Mouse (Mus musculus): ENCODE data around the gene Lysmd4. TPM values are rescaled to one million over a fixed set of nuclear protein-coding genes. Genes with fewer than 3 reads are reported as not detected.

Gene Lysmd4
- total and polyA plus RNA-seq, 3 experiments: 5.2 to 7.9 TPM; not detected in 1

GRCm38 (mm10) chr7:67353667-67354066, 131.3 kb downstream of the Lysmd4 start:
- peak; percentile 43 for DNase-seq (ENCODE audit: low read depth, low spot score)
- Histone ChIP-seq H3K27me3 (ENCODE audit: control insufficient read depth in 1 of 2, insufficient read depth in 2 of 2, low read length in 2 of 2) (no peaks in the 10 kb centered on the region), H3K36me3 (ENCODE audit: control insufficient read depth in 1 of 2, insufficient read depth in 2 of 2, low read length in 2 of 2) (0 out of 4 replicates have a peak, but pooled peaks cover 0 to 3% of the 10 kb centered on the region in 2 experiments), H3K79me2 (ENCODE audit: control insufficient read depth, insufficient read depth, low read length, poor library complexity) (peaks cover 12% of the 10 kb centered on the region), H3K9me3 (replicated peaks; ENCODE audit: insufficient read depth, low read length) (no peaks in the 10 kb centered on the region), H3K27ac (ENCODE audit: control insufficient read depth, low read depth, low read length) (no peak overlapping the region), H3K4me3 (ENCODE audit: control insufficient read depth in 1 of 2, insufficient read depth in 1 of 2, low read depth in 2 of 2, low read length in 2 of 2) (no peak overlapping the region), H3K4me1 (ENCODE audit: control insufficient read depth in 1 of 2, insufficient read depth in 2 of 2, low read length in 2 of 2) (no peaks in the 10 kb centered on the region; a peak in 1 of 4 replicates), H3K9ac (ENCODE audit: control insufficient read depth, low read depth, low read length, poor library complexity, severe bottlenecking) (no peak overlapping the region)
- no peak for TF ChIP-seq GATA1 (IDR thresholded peaks at IDR 0.05; ENCODE audit: low read depth, low read length)
- TF ChIP-seq ZC3H11A (IDR thresholded peaks at IDR 0.05; ENCODE audit: low read depth, low read length): peak; percentile 18; the same call in 1 of the 2 replicates
- TF ChIP-seq UBTF (IDR thresholded peaks at IDR 0.05; ENCODE audit: borderline replicate concordance, insufficient read depth, low read depth, low read length): no peak
- no peak for TF ChIP-seq HCFC1 (IDR thresholded peaks at IDR 0.05; ENCODE audit: low read depth, low read length)
- no peak for TF ChIP-seq KAT2A (conservative IDR thresholded peaks at IDR 0.05; ENCODE audit: low read depth, low read length)
- no peak for TF ChIP-seq MEF2A (IDR thresholded peaks at IDR 0.05; ENCODE audit: extremely low read depth, insufficient replicate concordance, low read depth, low read length, poor library complexity, severe bottlenecking)
- TF ChIP-seq RAD21 (IDR thresholded peaks at IDR 0.05; ENCODE audit: low read depth, low read length): peak; percentile 36
- peak; percentile 59 for TF ChIP-seq SMC3 (IDR thresholded peaks at IDR 0.05; ENCODE audit: low read depth, low read length)
- TF ChIP-seq NRF1 (IDR thresholded peaks at IDR 0.05; ENCODE audit: insufficient read depth, low read depth, low read length, poor library complexity, severe bottlenecking): no peak
- no peak for TF ChIP-seq NELFE (IDR thresholded peaks at IDR 0.05; ENCODE audit: low read depth, low read length)
- no peak for TF ChIP-seq MAX (IDR thresholded peaks at IDR 0.05; ENCODE audit: low read length)
- peak; percentile 36 to 58 (median 39) for TF ChIP-seq CTCF (IDR thresholded peaks at IDR 0.05 in 2 of 3, conservative IDR thresholded peaks at IDR 0.05 in 1 of 3; ENCODE audit: control insufficient read depth in 1 of 3, insufficient read depth in 1 of 3, low read depth in 2 of 3, low read length in 3 of 3, poor library complexity in 1 of 3, severe bottlenecking in 1 of 3)
- no peak for TF ChIP-seq CHD2 (IDR thresholded peaks at IDR 0.05; ENCODE audit: low read length)
- no peak for TF ChIP-seq SIN3A (IDR thresholded peaks at IDR 0.05; ENCODE audit: low read length)
- TF ChIP-seq MYC (IDR thresholded peaks at IDR 0.05; ENCODE audit: low read depth, low read length): no peak
- TF ChIP-seq BHLHE40 (IDR thresholded peaks at IDR 0.05; ENCODE audit: borderline replicate concordance, low read depth, low read length): no peak
- TF ChIP-seq POLR2AphosphoS5 (IDR thresholded peaks at IDR 0.05; ENCODE audit: borderline replicate concordance, low read depth, low read length): no peak
- no peak for TF ChIP-seq MXI1 (IDR thresholded peaks at IDR 0.05; ENCODE audit: low read depth, low read length)

GRCm38 (mm10) chr7:67355870-67356269, 133.5 kb downstream of the Lysmd4 start:
- no peak for DNase-seq (ENCODE audit: low read depth, low spot score)
- Histone ChIP-seq H3K27ac (ENCODE audit: control insufficient read depth, low read depth, low read length) (no peak overlapping the region), H3K9ac (ENCODE audit: control insufficient read depth, low read depth, low read length, poor library complexity, severe bottlenecking) (no peak overlapping the region), H3K9me3 (replicated peaks; ENCODE audit: insufficient read depth, low read length) (no peaks in the 10 kb centered on the region), H3K27me3 (ENCODE audit: control insufficient read depth in 1 of 2, insufficient read depth in 2 of 2, low read length in 2 of 2) (no peaks in the 10 kb centered on the region), H3K79me2 (ENCODE audit: control insufficient read depth, insufficient read depth, low read length, poor library complexity) (peaks cover 15% of the 10 kb centered on the region), H3K36me3 (ENCODE audit: control insufficient read depth in 1 of 2, insufficient read depth in 2 of 2, low read length in 2 of 2) (peaks cover 0 to 5% of the 10 kb centered on the region in 2 experiments; a peak in 2 of 4 replicates), H3K4me1 (ENCODE audit: control insufficient read depth in 1 of 2, insufficient read depth in 2 of 2, low read length in 2 of 2) (no peaks in the 10 kb centered on the region; a peak in 1 of 4 replicates), H3K4me3 (ENCODE audit: control insufficient read depth in 1 of 2, insufficient read depth in 1 of 2, low read depth in 2 of 2, low read length in 2 of 2) (no peak overlapping the region)
- TF ChIP-seq CTCF (IDR thresholded peaks at IDR 0.05 in 2 of 3, conservative IDR thresholded peaks at IDR 0.05 in 1 of 3; ENCODE audit: control insufficient read depth in 1 of 3, insufficient read depth in 1 of 3, low read depth in 2 of 3, low read length in 3 of 3, poor library complexity in 1 of 3, severe bottlenecking in 1 of 3): peak in 2 of 3 experiments; percentile 40 to 48; a peak in 5 of 6 replicates
- no peak for TF ChIP-seq CHD2 (IDR thresholded peaks at IDR 0.05; ENCODE audit: low read length)
- peak; percentile 17; the same call in 1 of the 2 replicates for TF ChIP-seq SMC3 (IDR thresholded peaks at IDR 0.05; ENCODE audit: low read depth, low read length)

Other genes starting within 250 kb of the Lysmd4 start
- 9.6 and 11.6 TPM in 2 replicates for gene Mef2a, start 150.3 kb downstream of the Lysmd4 start, total RNA-seq (2012; rRNA removed)
- 10 to 100 TPM in 1 of 2 experiments, not detected in 1; 13.4 TPM for gene Mef2a, start 150.3 kb downstream of the Lysmd4 start, polyA plus RNA-seq (2012; ENCODE audit: insufficient read depth in 1 of 2, insufficient read length in 2 of 2, low read depth in 1 of 2, low replicate concordance in 2 of 2, missing spikeins in 1 of 2)